Mouse (Mus musculus) testis, adult 2 months (tissue): Measurements from ENCODE around the gene Oaz1.

ENCODE experiments used
- CTCF ChIP-seq: fragments of 200-500 bp; IDR thresholded peaks from 2 replicates; pipeline ENCODE4 v1.5.1; 2012; ENCODE audit warnings: low read depth, mild to moderate bottlenecking, inconsistent platforms, low read length, moderate library complexity; ENCODE audit not compliant: control insufficient read depth, insufficient read depth, insufficient replicate concordance
- POLR2A ChIP-seq: fragments of 200-500 bp; IDR thresholded peaks from 2 replicates; pipeline ENCODE4 v1.6.1; 2012; ENCODE audit warnings: low read depth, mild to moderate bottlenecking, inconsistent platforms, low read length, moderate library complexity; ENCODE audit not compliant: control insufficient read depth

DNA sequence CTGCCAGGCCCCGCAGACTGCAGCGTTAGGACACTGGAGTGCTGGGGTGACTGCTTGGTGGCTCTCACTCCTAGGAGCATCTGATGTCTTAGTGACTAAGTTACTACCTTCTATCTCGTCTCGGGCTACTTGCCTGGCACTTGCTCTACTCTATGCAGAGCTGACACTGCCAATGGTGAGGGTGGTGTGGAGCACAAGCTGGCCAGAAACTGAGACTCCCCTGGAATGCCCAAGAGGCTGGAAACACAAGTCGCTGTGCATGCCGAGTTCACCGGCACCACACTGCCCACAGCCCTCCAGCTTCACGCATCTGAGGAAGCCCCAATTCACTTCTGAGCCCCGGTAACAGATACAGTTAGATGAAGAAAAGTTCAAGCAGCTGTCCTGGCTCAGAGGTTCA is 47.6 kb downstream of the Oaz1 start:
- TF ChIP-seq POLR2A (no peak), CTCF (no peak)
